Mouse (Mus musculus) adrenal gland, adult (tissue): Measurements from ENCODE around the gene Psrc1.

Source experiments
- DNase-seq, 2 experiments: peaks; one replicate each; pipeline ENCODE4 v3.0.0; 2022 to 2023; ENCODE audit warnings: low spot score in 1 of 2; ENCODE audit not compliant: inconsistent age in 2 of 2

The Psrc1 gene

GRCm38 (mm10) chr3:108423006-108423405 is 39.4 kb downstream of the Psrc1 start:
- no peak for DNase-seq

- peak; percentile 61 to 80 for DNase-seq
Measured at GRCm38 (mm10) chr3:108423844-108424801, 40.5 kb downstream of the Psrc1 start.

- no peak for DNase-seq
Measured at GRCm38 (mm10) chr3:108424944-108425623, 41.4 kb downstream of the Psrc1 start.

DNA sequence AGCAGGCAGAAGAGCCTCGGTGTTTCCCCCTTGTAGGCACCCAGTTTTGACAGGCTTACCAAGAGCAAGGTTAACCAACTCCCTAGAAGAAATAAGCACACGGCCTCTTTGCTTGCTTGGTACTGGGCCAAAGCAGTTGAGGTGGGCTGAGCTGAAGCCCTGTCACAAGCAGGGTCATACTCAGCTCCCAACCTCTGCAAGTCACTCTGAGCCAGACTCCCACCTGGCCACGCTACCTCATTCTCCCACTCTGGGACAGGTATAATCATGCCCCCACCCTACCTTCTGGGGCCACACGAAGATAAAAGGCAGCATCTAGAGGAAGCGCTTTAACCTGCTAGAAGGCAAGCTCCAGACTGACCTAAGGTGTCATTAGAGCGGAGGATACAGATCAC is 42.0 kb downstream of the Psrc1 start:
- no peak for DNase-seq

- DNase-seq = no peak
Measured at GRCm38 (mm10) chr3:108432542-108433187, 49.0 kb downstream of the Psrc1 start.

DNA sequence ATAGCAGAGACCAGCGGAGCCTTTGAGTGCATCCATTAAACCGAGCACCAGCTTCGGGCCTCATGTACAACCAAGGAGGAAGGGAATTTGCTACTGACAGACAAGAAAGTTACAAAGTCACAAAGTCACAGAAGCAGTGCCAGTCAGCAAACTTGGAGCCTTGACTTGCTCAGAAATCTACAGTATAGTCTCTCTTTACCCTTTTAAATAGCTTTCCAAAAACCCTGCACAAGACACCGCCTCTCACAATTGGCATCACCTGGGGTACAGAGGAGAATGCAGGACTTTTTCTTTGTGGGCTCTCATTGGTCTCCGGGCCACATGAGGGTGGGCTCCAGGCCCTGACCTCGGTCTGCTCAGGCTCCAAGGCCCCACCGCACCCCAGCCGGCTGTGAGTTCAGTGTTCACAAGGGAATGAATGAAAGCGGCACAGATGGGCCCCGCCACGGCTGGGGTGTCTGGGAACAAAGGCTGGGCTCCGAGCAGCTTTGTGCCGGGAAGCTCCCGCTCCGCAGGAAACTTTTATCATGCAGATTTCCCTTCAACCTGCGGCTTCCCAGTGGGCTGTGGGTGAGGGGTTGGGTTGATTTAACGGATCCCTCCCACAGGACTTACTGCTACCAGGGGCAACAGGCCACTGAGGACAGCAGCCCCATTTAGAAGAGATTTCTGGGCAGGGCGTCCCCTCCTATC is 49.7 kb downstream of the Psrc1 start:
- no peak for DNase-seq

- no peak for DNase-seq
Measured at GRCm38 (mm10) chr3:108433881-108434495, 50.3 kb downstream of the Psrc1 start.

DNA sequence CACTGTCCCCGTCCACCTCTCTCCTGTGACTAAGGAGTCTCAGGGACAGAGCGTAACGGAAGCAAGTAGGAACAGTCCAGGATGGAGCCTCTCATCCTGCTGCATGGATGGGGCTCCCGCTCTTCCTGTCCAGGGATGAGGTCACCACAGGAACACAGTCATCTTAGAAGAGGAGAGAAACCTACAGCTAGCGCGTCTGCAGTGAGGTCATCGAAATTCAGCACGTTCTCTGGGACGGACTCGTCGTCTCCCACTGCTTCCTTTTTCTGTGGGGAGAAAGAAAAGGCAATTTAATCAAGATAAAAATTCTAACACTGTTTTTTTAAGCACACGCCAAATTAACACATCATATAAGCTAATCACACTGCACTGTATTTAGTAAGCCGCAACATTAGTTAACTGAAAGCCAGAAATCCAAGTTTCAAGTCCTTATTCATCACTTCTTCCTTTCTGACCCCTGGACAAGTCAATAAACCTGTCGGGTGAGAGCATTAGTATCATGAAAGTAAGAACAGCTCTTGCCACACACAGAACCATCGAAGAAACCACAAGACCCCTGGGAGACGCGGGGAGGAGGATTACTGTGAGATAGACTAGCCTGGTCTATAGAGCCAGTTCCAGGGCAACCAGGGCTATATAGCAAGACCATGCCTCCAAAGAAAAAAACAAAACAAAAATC is 52.2 kb downstream of the Psrc1 start:
- no peak for DNase-seq

- DNase-seq = no peak
Measured at GRCm38 (mm10) chr3:108436380-108436714, 52.7 kb downstream of the Psrc1 start.
